Mouse (Mus musculus) megakaryocyte, embryonic 14.5 days (primary cell): ENCODE measurements around the gene Slc46a1.

Source experiments
- FLI1 ChIP-seq: IDR thresholded peaks from 2 replicates; pipeline ENCODE4 v1.6.1; 2012; ENCODE audit warnings: low read length, inconsistent platforms, mixed read lengths
- GATA1 ChIP-seq: IDR thresholded peaks from 3 replicates; pipeline ENCODE4 v1.6.1; 2012; ENCODE audit warnings: mixed read lengths, low read length, inconsistent platforms, borderline replicate concordance

GRCm38 (mm10) chr11:78509148-78509547, 43.7 kb downstream of the Slc46a1 start:
- no peak for TF ChIP-seq FLI1
- no peak for TF ChIP-seq GATA1
